Mouse (Mus musculus): ENCODE data around the gene Ciapin1.

The Ciapin1 gene

GRCm38 (mm10) chr8:94783890-94784289 is 54.3 kb downstream of the Ciapin1 start:
- in situ Hi-C loops (cut with MboI; ENCODE audit: unreplicated experiment in 2 of 2): no loop called here

- in situ Hi-C loops (cut with MboI; ENCODE audit: unreplicated experiment in 2 of 2): no loop called here
Measured at GRCm38 (mm10) chr8:94781838-94782235, 56.3 kb downstream of the Ciapin1 start.

GRCm38 (mm10) chr8:94781155-94781837 is 56.9 kb downstream of the Ciapin1 start:
- in situ Hi-C loops (cut with MboI; ENCODE audit: unreplicated experiment in 2 of 2): no loop called here

- in situ Hi-C loops (cut with MboI; ENCODE audit: unreplicated experiment in 2 of 2): no loop called here
Measured at GRCm38 (mm10) chr8:94780491-94781154, 57.5 kb downstream of the Ciapin1 start.

GRCm38 (mm10) chr8:94779534-94780294 is 58.4 kb downstream of the Ciapin1 start:
- in situ Hi-C loops (cut with MboI; ENCODE audit: unreplicated experiment in 2 of 2): no loop called here

GRCm38 (mm10) chr8:94778895-94779533 is 59.1 kb downstream of the Ciapin1 start:
- in situ Hi-C loops (cut with MboI; ENCODE audit: unreplicated experiment in 2 of 2): no loop called here

- in situ Hi-C loops (cut with MboI; ENCODE audit: unreplicated experiment in 2 of 2): no loop called here
Measured at GRCm38 (mm10) chr8:94778473-94778872, 59.7 kb downstream of the Ciapin1 start.

- in situ Hi-C loops (cut with MboI; ENCODE audit: unreplicated experiment in 2 of 2): no loop called here
Measured at GRCm38 (mm10) chr8:94778036-94778435, 60.1 kb downstream of the Ciapin1 start.

- in situ Hi-C loops (cut with MboI; ENCODE audit: unreplicated experiment in 2 of 2): no loop called here
Measured at GRCm38 (mm10) chr8:94776346-94776745, 61.8 kb downstream of the Ciapin1 start.

GRCm38 (mm10) chr8:94774601-94775000 is 63.6 kb downstream of the Ciapin1 start:
- in situ Hi-C loops (cut with MboI; ENCODE audit: unreplicated experiment in 2 of 2): no loop called here

GRCm38 (mm10) chr8:94773700-94774171 is 64.4 kb downstream of the Ciapin1 start:
- in situ Hi-C loops (cut with MboI; ENCODE audit: unreplicated experiment in 2 of 2): no loop called here

GRCm38 (mm10) chr8:94773048-94773447 is 65.1 kb downstream of the Ciapin1 start:
- in situ Hi-C loops (cut with MboI; ENCODE audit: unreplicated experiment in 2 of 2): no loop called here

- in situ Hi-C loops (cut with MboI; ENCODE audit: unreplicated experiment in 2 of 2): no loop called here
Measured at GRCm38 (mm10) chr8:94771941-94772670, 66.1 kb downstream of the Ciapin1 start, which contains the start of gene Cx3cl1. Cx3cl1 (plus strand) TSS chr8:94772009.

GRCm38 (mm10) chr8:94770945-94771344 is 67.2 kb downstream of the Ciapin1 start:
- in situ Hi-C loops (cut with MboI; ENCODE audit: unreplicated experiment in 2 of 2): no loop called here
